Mouse (Mus musculus): ENCODE data around the gene Arhgef33. TPM values are rescaled to one million over a fixed set of nuclear protein-coding genes. Genes with fewer than 3 reads are reported as not detected.

The Arhgef33 gene
- polyA plus RNA-seq, 1 experiment from 2014 or later: 0.32 TPM

- H3K4me1 ChIP-seq (ENCODE audit: control insufficient read depth, low read depth, low read length): no peaks in the 10 kb centered on the region
- no peak for ATAC-seq (ENCODE audit: low read depth)
- no peak overlapping the region for H3K9ac ChIP-seq (ENCODE audit: low read depth, low read length)
- 70% methylated on average over 7 of the region's 7 CpGs for WGBS (ENCODE audit: insufficient replicate concordance)
- H3K27ac ChIP-seq (ENCODE audit: low read length): no peak overlapping the region
- H3K4me3 ChIP-seq (ENCODE audit: low read depth, low read length): no peak overlapping the region
- H3K9me3 ChIP-seq (replicated peaks; ENCODE audit: control insufficient read depth, low read length): no peaks in the 10 kb centered on the region
- H3K27me3 ChIP-seq (ENCODE audit: control insufficient read depth, insufficient read depth, low read depth, low read length): no peaks in the 10 kb centered on the region
- no peak overlapping the region for H3K4me2 ChIP-seq (ENCODE audit: low read depth, low read length)
- H3K36me3 ChIP-seq (ENCODE audit: control insufficient read depth, insufficient read depth): no peaks in the 10 kb centered on the region
Observed at GRCm38 (mm10) chr17:80324521-80324920, 17.3 kb downstream of the Arhgef33 start.

- Histone ChIP-seq H3K36me3 (ENCODE audit: control insufficient read depth, insufficient read depth) (no peaks in the 10 kb centered on the region), H3K4me3 (ENCODE audit: low read depth, low read length) (no peak overlapping the region), H3K9me3 (replicated peaks; ENCODE audit: control insufficient read depth, low read length) (no peaks in the 10 kb centered on the region), H3K4me1 (ENCODE audit: control insufficient read depth, low read depth, low read length) (no peaks in the 10 kb centered on the region), H3K27me3 (ENCODE audit: control insufficient read depth, insufficient read depth, low read depth, low read length) (no peaks in the 10 kb centered on the region), H3K27ac (ENCODE audit: low read length) (no peak overlapping the region), H3K9ac (ENCODE audit: low read depth, low read length) (no peak overlapping the region), H3K4me2 (ENCODE audit: low read depth, low read length) (no peak overlapping the region)
- WGBS (ENCODE audit: insufficient replicate concordance): 68% methylated on average over 5 of the region's 5 CpGs
- ATAC-seq (ENCODE audit: low read depth): peak; percentile 70
Observed at GRCm38 (mm10) chr17:80325456-80325855, 18.2 kb downstream of the Arhgef33 start.

DNA sequence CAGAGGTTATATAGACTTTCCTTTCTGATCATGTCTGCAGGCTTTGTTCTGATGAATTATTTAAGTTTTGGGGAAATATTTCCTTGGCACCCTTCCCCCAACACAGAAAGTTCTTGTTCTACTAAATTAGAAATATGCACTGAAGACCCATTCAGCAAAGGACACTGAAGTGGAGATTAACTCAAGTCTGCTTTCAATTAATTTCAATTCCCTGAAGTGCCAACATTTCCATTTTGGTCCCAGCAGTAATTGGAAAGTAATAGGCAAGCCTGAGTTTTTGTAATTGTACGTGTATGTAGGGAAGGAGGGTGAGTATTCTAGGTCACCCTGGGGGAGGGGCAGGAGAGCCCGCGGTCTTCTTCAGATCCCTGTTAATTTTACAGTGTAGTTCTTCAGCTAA is 19.2 kb downstream of the Arhgef33 start:
- Histone ChIP-seq H3K4me1 (ENCODE audit: control insufficient read depth, low read depth, low read length) (no peaks in the 10 kb centered on the region), H3K9ac (ENCODE audit: low read depth, low read length) (no peak overlapping the region), H3K36me3 (ENCODE audit: control insufficient read depth, insufficient read depth) (no peaks in the 10 kb centered on the region), H3K4me3 (ENCODE audit: low read depth, low read length) (no peak overlapping the region), H3K4me2 (ENCODE audit: low read depth, low read length) (no peak overlapping the region), H3K27me3 (ENCODE audit: control insufficient read depth, insufficient read depth, low read depth, low read length) (no peaks in the 10 kb centered on the region), H3K9me3 (replicated peaks; ENCODE audit: control insufficient read depth, low read length) (no peaks in the 10 kb centered on the region), H3K27ac (ENCODE audit: low read length) (no peak overlapping the region)
- WGBS (ENCODE audit: insufficient replicate concordance): 66% methylated on average over 3 of the region's 3 CpGs
- no peak for ATAC-seq (ENCODE audit: low read depth)

DNA sequence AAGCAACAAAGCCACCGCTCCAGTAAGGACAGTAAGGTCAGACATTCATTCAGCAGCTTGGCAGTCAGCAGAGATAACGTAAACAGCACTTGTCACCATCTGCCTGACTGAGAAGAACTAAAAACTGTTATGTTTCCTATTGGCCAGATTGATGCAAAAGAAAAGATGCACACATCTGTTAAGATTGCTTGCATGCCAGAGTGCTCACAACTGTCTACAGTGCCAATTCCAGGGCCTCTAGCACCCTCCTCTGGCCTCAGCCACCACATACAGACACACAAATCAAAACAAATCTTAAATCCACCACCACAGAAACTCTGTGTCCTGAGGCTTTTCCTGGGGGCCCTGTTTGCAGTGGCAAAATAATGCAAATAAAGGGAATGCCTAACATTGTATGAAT is 25.2 kb downstream of the Arhgef33 start:
- Histone ChIP-seq H3K27me3 (ENCODE audit: control insufficient read depth, insufficient read depth, low read depth, low read length) (no peaks in the 10 kb centered on the region), H3K36me3 (ENCODE audit: control insufficient read depth, insufficient read depth) (no peaks in the 10 kb centered on the region), H3K9me3 (replicated peaks; ENCODE audit: control insufficient read depth, low read length) (no peaks in the 10 kb centered on the region), H3K4me2 (ENCODE audit: low read depth, low read length) (no peak overlapping the region), H3K9ac (ENCODE audit: low read depth, low read length) (no peak overlapping the region), H3K4me3 (ENCODE audit: low read depth, low read length) (no peak overlapping the region), H3K27ac (ENCODE audit: low read length) (no peak overlapping the region), H3K4me1 (ENCODE audit: control insufficient read depth, low read depth, low read length) (no peaks in the 10 kb centered on the region)
- ATAC-seq (ENCODE audit: low read depth): no peak
- WGBS (ENCODE audit: insufficient replicate concordance): 65% methylated on average over 2 of the region's 2 CpGs

GRCm38 (mm10) chr17:80345277-80345676 is 38.1 kb downstream of the Arhgef33 start:
- no peaks in the 10 kb centered on the region for H3K9me3 ChIP-seq (replicated peaks; ENCODE audit: control insufficient read depth, low read length)
- H3K4me3 ChIP-seq (ENCODE audit: low read depth, low read length): no peak overlapping the region
- WGBS (ENCODE audit: insufficient replicate concordance): 68% methylated on average over 4 of the region's 4 CpGs
- no peak for ATAC-seq (ENCODE audit: low read depth)
- no peak overlapping the region for H3K27ac ChIP-seq (ENCODE audit: low read length)
- H3K27me3 ChIP-seq (ENCODE audit: control insufficient read depth, insufficient read depth, low read depth, low read length): no peaks in the 10 kb centered on the region
- H3K9ac ChIP-seq (ENCODE audit: low read depth, low read length): no peak overlapping the region
- no peaks in the 10 kb centered on the region for H3K4me1 ChIP-seq (ENCODE audit: control insufficient read depth, low read depth, low read length)
- H3K36me3 ChIP-seq (ENCODE audit: control insufficient read depth, insufficient read depth): no peaks in the 10 kb centered on the region
- no peak overlapping the region for H3K4me2 ChIP-seq (ENCODE audit: low read depth, low read length)

- Histone ChIP-seq H3K27ac (ENCODE audit: low read length) (no peak overlapping the region), H3K4me2 (ENCODE audit: low read depth, low read length) (no peak overlapping the region), H3K27me3 (ENCODE audit: control insufficient read depth, insufficient read depth, low read depth, low read length) (no peaks in the 10 kb centered on the region), H3K36me3 (ENCODE audit: control insufficient read depth, insufficient read depth) (no peaks in the 10 kb centered on the region), H3K9me3 (replicated peaks; ENCODE audit: control insufficient read depth, low read length) (no peaks in the 10 kb centered on the region), H3K4me3 (ENCODE audit: low read depth, low read length) (no peak overlapping the region), H3K4me1 (ENCODE audit: control insufficient read depth, low read depth, low read length) (no peaks in the 10 kb centered on the region), H3K9ac (ENCODE audit: low read depth, low read length) (no peak overlapping the region)
- ATAC-seq (ENCODE audit: low read depth): no peak
- 57% methylated on average over 11 of the region's 11 CpGs for WGBS (ENCODE audit: insufficient replicate concordance)
Observed at GRCm38 (mm10) chr17:80346591-80347125, 39.5 kb downstream of the Arhgef33 start.

DNA sequence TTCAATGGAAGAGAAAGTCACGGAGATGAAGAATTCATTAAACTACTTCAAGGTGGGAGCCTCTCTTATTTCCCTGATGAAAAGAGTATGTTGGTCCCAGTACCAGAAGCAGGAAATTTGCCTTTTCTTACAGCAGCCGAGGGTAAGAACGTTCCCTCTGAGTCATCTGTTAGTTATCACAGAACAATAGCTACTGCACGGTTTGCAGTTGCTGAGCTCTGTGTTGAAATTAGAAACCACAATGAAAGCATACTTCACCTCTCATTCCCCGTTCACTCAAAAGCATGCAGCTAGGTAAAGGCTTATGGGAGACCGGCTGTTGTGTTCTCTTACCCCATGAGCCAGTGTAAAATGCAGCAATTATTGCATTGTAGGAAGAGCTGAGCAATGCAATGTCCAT is 40.0 kb downstream of the Arhgef33 start:
- ATAC-seq (ENCODE audit: low read depth): no peak
- H3K27ac ChIP-seq (ENCODE audit: low read length): no peak overlapping the region
- WGBS (ENCODE audit: insufficient replicate concordance): 49% methylated on average over 6 of the region's 6 CpGs
- no peak overlapping the region for H3K4me3 ChIP-seq (ENCODE audit: low read depth, low read length)
- H3K9ac ChIP-seq (ENCODE audit: low read depth, low read length): no peak overlapping the region
- no peaks in the 10 kb centered on the region for H3K4me1 ChIP-seq (ENCODE audit: control insufficient read depth, low read depth, low read length)
- no peaks in the 10 kb centered on the region for H3K36me3 ChIP-seq (ENCODE audit: control insufficient read depth, insufficient read depth)
- H3K27me3 ChIP-seq (ENCODE audit: control insufficient read depth, insufficient read depth, low read depth, low read length): no peaks in the 10 kb centered on the region
- H3K4me2 ChIP-seq (ENCODE audit: low read depth, low read length): no peak overlapping the region
- H3K9me3 ChIP-seq (replicated peaks; ENCODE audit: control insufficient read depth, low read length): no peaks in the 10 kb centered on the region

DNA sequence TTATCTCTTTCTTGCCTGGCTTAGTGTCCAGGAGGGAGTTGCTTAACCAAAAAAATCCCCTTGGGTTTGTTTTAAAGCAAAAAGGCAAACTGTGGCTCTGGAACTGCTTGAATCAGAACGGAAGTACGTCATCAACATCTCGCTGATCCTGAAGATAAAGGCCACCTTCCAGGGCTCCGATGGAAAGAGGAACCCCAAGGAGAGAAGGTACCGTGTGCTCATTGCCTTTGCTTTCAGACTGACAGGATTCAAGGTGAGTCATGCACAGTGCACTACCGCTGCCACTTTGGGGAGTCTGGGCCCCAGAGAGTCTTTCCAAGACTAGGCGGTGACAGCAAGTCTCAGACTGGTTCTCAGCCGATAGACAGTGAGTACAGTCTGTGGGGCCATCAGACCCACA is 53.0 kb downstream of the Arhgef33 start:
- ATAC-seq (ENCODE audit: low read depth): no peak
- Histone ChIP-seq H3K9ac (ENCODE audit: low read depth, low read length) (no peak overlapping the region), H3K36me3 (ENCODE audit: control insufficient read depth, insufficient read depth) (no peaks in the 10 kb centered on the region), H3K27me3 (ENCODE audit: control insufficient read depth, insufficient read depth, low read depth, low read length) (no peaks in the 10 kb centered on the region), H3K4me2 (ENCODE audit: low read depth, low read length) (no peak overlapping the region), H3K4me3 (ENCODE audit: low read depth, low read length) (no peak overlapping the region), H3K27ac (ENCODE audit: low read length) (no peak overlapping the region), H3K9me3 (replicated peaks; ENCODE audit: control insufficient read depth, low read length) (no peaks in the 10 kb centered on the region), H3K4me1 (ENCODE audit: control insufficient read depth, low read depth, low read length) (no peaks in the 10 kb centered on the region)
- WGBS (ENCODE audit: insufficient replicate concordance): 59% methylated on average over 8 of the region's 8 CpGs

DNA sequence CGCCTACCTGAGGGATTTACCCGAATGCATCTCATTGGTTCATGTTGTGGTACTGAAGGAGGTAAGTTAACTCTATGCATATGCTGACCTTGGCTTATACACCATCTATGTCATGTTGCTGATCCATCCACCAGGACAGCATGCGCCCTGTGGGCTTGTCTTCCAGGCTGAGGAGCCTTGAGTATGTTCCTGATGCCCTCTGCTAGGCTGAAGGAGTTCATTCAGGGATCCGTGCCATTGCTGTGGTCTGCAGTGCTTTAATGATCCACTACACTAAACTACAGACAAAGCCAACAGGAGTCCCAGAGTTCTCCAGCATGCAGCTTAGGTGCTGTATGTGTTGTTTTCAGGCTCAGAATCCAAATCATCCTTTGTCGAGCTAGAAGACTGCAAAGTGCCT is 60.1 kb downstream of the Arhgef33 start:
- H3K27ac ChIP-seq (ENCODE audit: low read length): no peak overlapping the region
- no peaks in the 10 kb centered on the region for H3K4me1 ChIP-seq (ENCODE audit: control insufficient read depth, low read depth, low read length)
- no peaks in the 10 kb centered on the region for H3K9me3 ChIP-seq (replicated peaks; ENCODE audit: control insufficient read depth, low read length)
- no peak overlapping the region for H3K4me3 ChIP-seq (ENCODE audit: low read depth, low read length)
- H3K27me3 ChIP-seq (ENCODE audit: control insufficient read depth, insufficient read depth, low read depth, low read length): peaks cover under 1% of the 10 kb centered on the region
- 61% methylated on average over 5 of the region's 5 CpGs for WGBS (ENCODE audit: insufficient replicate concordance)
- H3K9ac ChIP-seq (ENCODE audit: low read depth, low read length): no peak overlapping the region
- no peaks in the 10 kb centered on the region for H3K36me3 ChIP-seq (ENCODE audit: control insufficient read depth, insufficient read depth)
- H3K4me2 ChIP-seq (ENCODE audit: low read depth, low read length): no peak overlapping the region
- ATAC-seq (ENCODE audit: low read depth): no peak
